Mouse (Mus musculus): ENCODE data around the gene Gm5624. TPM values are rescaled to one million over a fixed set of nuclear protein-coding genes. Genes with fewer than 3 reads are reported as not detected.
"Not testable (repeated sequence)": the region's sequence is repeated elsewhere in the genome, so short reads cannot be mapped to it uniquely, and the experiment has no call there.

Gene Gm5624
- not detected in 2 replicates for polyA plus RNA-seq (2015; fragmentation: Nextera tagmentation; extraction: Ambion mirVana)

DNA sequence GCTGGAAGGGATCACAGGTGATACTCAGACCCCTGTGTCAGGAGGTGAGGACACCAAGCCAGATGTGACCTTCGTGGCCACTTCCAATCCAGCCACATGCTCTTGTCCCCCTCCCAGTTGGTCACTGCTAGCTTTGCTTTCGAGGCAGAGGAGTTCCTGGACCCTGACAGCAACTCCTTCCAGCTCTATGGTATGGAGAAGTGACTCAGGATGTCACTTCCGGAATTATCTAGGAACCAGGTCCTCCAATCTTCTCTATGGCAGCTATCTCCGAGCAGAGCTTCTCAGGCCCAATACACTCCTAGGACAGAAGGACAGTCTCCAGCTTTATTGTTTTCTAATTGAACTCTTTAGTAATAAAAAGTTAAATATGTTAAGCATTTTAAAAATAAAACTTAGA, at the start of gene Gm5624:
TSS of gene Gm5624 (minus strand) at position 202 of the 400 bp plus-strand sequence.
- H3K27ac ChIP-seq (replicated peaks); H3K4me3 ChIP-seq; H3K27me3 ChIP-seq; H3K36me3 ChIP-seq; H3K9ac ChIP-seq (replicated peaks); ATAC-seq (replicated peaks); H3K4me2 ChIP-seq (replicated peaks); H3K4me1 ChIP-seq; H3K9me3 ChIP-seq: not testable (repeated sequence)
- WGBS = 76% methylated on average over 4 of the region's 4 CpGs

DNA sequence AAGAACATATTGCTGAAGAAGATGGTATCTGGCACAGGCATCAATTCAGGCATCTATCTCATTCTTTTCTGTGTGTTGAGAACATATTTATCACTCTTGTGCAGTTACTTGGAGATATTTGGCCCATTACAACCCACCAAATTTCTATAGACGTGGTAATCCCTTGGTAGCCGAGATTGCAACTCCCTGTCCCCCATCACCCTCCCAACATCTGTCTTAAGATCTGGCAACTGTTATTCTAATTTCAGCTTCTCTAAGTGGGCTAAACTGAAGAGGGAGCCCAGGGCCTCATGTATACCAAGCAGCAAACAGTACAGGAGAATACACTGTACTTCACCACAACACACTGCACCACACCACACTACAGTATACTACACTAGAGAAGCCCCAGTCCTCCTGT, 36.0 kb downstream of the Gm5624 start:
- WGBS = 89% methylated on average over 2 of the region's 2 CpGs

DNA sequence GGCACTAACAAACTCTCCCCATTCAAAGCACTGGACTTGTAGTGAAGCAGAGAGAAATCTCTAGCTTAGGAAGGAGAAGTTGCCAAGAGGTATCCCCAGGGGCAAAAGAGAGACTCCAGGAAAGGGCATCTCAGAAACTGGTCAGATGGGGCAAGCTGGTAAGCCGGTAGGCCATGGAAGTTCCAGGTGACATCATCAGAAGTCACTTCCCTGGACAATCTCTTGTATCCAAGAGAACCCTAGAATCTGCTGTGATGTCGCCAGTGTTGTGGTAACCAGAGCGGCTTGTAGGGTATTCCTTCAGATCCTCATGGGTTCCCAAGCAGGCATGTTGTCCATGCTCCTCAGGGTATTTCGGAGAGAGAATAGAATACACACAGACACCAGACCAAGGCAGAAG, 44.9 kb downstream of the Gm5624 start, which contains the start of gene Gm8247:
TSS of gene Gm8247 (plus strand) at position 301 of the 400 bp plus-strand sequence.
- not testable (repeated sequence) for H3K27me3 ChIP-seq; H3K36me3 ChIP-seq; H3K4me1 ChIP-seq; H3K9me3 ChIP-seq; ATAC-seq (replicated peaks); H3K9ac ChIP-seq (replicated peaks); H3K4me3 ChIP-seq; H3K27ac ChIP-seq (replicated peaks); H3K4me2 ChIP-seq (replicated peaks)
- 93% methylated on average over 4 of the region's 4 CpGs for WGBS

More for the DNA sequence above, 36.0 kb downstream of the Gm5624 start:
- H3K9me3 ChIP-seq; H3K27me3 ChIP-seq; ATAC-seq (replicated peaks); H3K36me3 ChIP-seq; H3K4me3 ChIP-seq; H3K4me2 ChIP-seq (replicated peaks); H3K4me1 ChIP-seq; H3K27ac ChIP-seq (replicated peaks); H3K9ac ChIP-seq (replicated peaks): not testable (repeated sequence)

DNA sequence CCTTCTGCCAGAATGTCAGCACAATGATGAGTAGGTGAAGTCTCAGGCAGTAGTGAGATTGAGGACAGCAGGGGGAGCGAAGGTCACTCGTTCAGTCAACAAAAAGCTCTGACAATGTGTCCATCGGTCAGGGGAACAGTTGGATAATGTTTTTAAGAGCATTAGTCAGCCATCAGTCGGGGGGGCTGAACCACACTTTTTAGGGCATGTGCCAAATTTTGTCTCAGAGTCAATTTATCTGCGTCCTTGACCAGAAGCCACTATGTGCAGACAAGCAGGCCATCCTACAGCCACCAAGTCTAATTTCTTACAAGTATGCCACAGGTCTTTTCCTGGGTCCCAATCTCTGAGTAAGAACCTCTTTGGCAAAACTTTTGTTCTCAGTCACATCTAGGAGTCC, 79.8 kb downstream of the Gm5624 start:
- H3K27ac ChIP-seq (replicated peaks); H3K27me3 ChIP-seq; H3K36me3 ChIP-seq; H3K9me3 ChIP-seq; H3K4me1 ChIP-seq; H3K4me2 ChIP-seq (replicated peaks); H3K4me3 ChIP-seq; H3K9ac ChIP-seq (replicated peaks); ATAC-seq (replicated peaks): not testable (repeated sequence)
- whole genome bisulfite sequencing = 87% methylated on average over 5 of the region's 5 CpGs

DNA sequence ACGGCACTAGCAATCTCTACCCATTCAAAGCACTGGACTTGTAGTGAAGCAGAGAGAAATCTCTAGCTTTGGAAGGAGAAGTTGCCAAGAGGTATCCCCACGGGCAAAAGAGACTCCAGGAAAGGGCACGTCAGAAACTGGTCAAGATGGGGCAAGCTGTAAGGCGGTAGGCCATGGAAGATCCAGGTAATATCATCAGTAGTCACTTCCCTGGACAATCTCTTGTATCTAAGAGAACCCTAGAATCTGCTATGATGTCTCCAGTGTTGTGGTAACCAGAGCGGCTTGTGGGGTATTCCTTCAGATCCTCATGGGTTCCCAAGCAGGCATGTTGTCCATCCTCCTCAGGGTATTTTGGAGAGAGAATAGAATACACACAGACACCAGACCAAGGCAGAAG, 109.8 kb downstream of the Gm5624 start, which contains the start of gene Gm17093:
TSS of gene Gm17093 (plus strand) at position 301 of the 400 bp plus-strand sequence.
- H3K36me3 ChIP-seq; H3K27me3 ChIP-seq; H3K27ac ChIP-seq (replicated peaks); H3K4me3 ChIP-seq; H3K4me1 ChIP-seq; H3K4me2 ChIP-seq (replicated peaks); ATAC-seq (replicated peaks); H3K9ac ChIP-seq (replicated peaks); H3K9me3 ChIP-seq: not testable (repeated sequence)
- 91% methylated on average over 5 of the region's 5 CpGs for WGBS

Other genes with a start within 250 kb of the Gm5624 start
- gene Gm3371, start 217.2 kb downstream of the Gm5624 start, polyA plus RNA-seq (2015; fragmentation: Nextera tagmentation; extraction: Ambion mirVana) = not detected in 2 replicates
- not detected in 2 replicates for gene Gm8232, start 194.3 kb downstream of the Gm5624 start, polyA plus RNA-seq (2015; fragmentation: Nextera tagmentation; extraction: Ambion mirVana)
- gene BC061237, start 135.5 kb downstream of the Gm5624 start, polyA plus RNA-seq (2015; fragmentation: Nextera tagmentation; extraction: Ambion mirVana) = not detected in 2 replicates
- not detected in 2 replicates for gene Gm17093, start 109.7 kb downstream of the Gm5624 start, polyA plus RNA-seq (2015; fragmentation: Nextera tagmentation; extraction: Ambion mirVana)
- not detected in 2 replicates for gene Gm8247, start 44.8 kb downstream of the Gm5624 start, polyA plus RNA-seq (2015; fragmentation: Nextera tagmentation; extraction: Ambion mirVana)
- gene Gm8257, start 78.5 kb upstream of the Gm5624 start, polyA plus RNA-seq (2015; fragmentation: Nextera tagmentation; extraction: Ambion mirVana) = not detected in 2 replicates
- not detected in 2 replicates for gene Gm8267, start 122.4 kb upstream of the Gm5624 start, polyA plus RNA-seq (2015; fragmentation: Nextera tagmentation; extraction: Ambion mirVana)
- gene Ptgdr, start 231.4 kb upstream of the Gm5624 start, polyA plus RNA-seq (2015; fragmentation: Nextera tagmentation; extraction: Ambion mirVana) = 0.25 and 0.45 TPM in 2 replicates